Mouse (Mus musculus) forebrain, embryonic 14.5 days (tissue): ENCODE measurements at regions not wholly inside any gene's neighbourhood (a gene's known extent, or its start where the extent isn't known, plus 50 kb on each side); places are given as distances from the start of the nearest gene placed in this dataset.
A peak's percentile ranks its signal among the peaks of the same experiment; 100 is the strongest.

Experiments used
- ATAC-seq: fragments of 200-750 bp; cut with Nextera tagmentation; 2 replicates; pipeline ENCODE4 v1.8.0; 2017; ENCODE audit warnings: mild to moderate bottlenecking, moderate library complexity
- DNase-seq: peaks from one replicate; pipeline ENCODE4 v3.0.0-alpha.2; 2015; ENCODE audit warnings: low spot score
- H3K27ac ChIP-seq: fragments of 300-500 bp; sonication (generic); 2 replicates; pipeline ENCODE4 v1.5.1; 2014; ENCODE audit warnings: low read depth, mild to moderate bottlenecking, control low read depth, low read length, moderate library complexity
- H3K27me3 ChIP-seq: fragments of 300-500 bp; sonication (generic); replicated peaks from 2 replicates; pipeline ENCODE4 v1.6.1; 2014; ENCODE audit warnings: low read length, control low read depth, mixed read lengths; ENCODE audit not compliant: control insufficient read depth, insufficient read depth
- H3K36me3 ChIP-seq: fragments of 300-500 bp; sonication (generic); 2 replicates; pipeline ENCODE4 v1.6.1; 2014; ENCODE audit warnings: low read length, control low read depth; ENCODE audit not compliant: control insufficient read depth, insufficient read depth
- H3K4me1 ChIP-seq: fragments of 300-500 bp; sonication (generic); 2 replicates; pipeline ENCODE4 v1.6.1; 2014; ENCODE audit warnings: antibody characterized with exemption, low read length, control low read depth; ENCODE audit not compliant: control insufficient read depth, insufficient read depth
- H3K4me2 ChIP-seq: fragments of 300-500 bp; sonication (generic); 2 replicates; pipeline ENCODE4 v1.6.1; 2014; ENCODE audit warnings: mild to moderate bottlenecking, control low read depth, low read length
- H3K4me3 ChIP-seq: fragments of 300-500 bp; sonication (generic); 2 replicates; pipeline ENCODE4 v1.5.1; 2014; ENCODE audit warnings: low read depth, low read length, control low read depth
- H3K9ac ChIP-seq: fragments of 300-500 bp; sonication (generic); 2 replicates; pipeline ENCODE4 v1.6.1; 2014; ENCODE audit warnings: mild to moderate bottlenecking, low read length, control low read depth, moderate library complexity
- H3K9me3 ChIP-seq: fragments of 300-500 bp; sonication (generic); replicated peaks from 2 replicates; pipeline ENCODE4 v1.6.1; 2016; ENCODE audit warnings: low read length, control low read depth, mixed read lengths; ENCODE audit not compliant: control insufficient read depth
- WGBS: fragments of 180-500 bp; shearing (Covaris S2); extraction: QIAGEN DNeasy Blood & Tissue Kit; methylation state at CpG from one replicate; pipeline ENCODE4 v1.1.7; 2014; 5-methylcytosine and 5-hydroxymethylcytosine counted together

- WGBS, result 25% methylated on average over 9 of the region's 9 CpGs
- H3K27ac ChIP-seq, result no peak overlapping the region
- no peak overlapping the region for H3K4me2 ChIP-seq
- no peaks in the 10 kb centered on the region for H3K9me3 ChIP-seq
- H3K27me3 ChIP-seq, result no peaks in the 10 kb centered on the region
- no peak for ATAC-seq
- DNase-seq, result peak; percentile 65
- 0 out of 2 replicates have a peak, but pooled peaks cover 6% of the 10 kb centered on the region for H3K4me1 ChIP-seq
- H3K36me3 ChIP-seq, result no peaks in the 10 kb centered on the region
- no peak overlapping the region for H3K9ac ChIP-seq
- no peak overlapping the region for H3K4me3 ChIP-seq
Observed at GRCm38 (mm10) chr6:144867333-144867732, 85.6 kb upstream of the Sox5 start.

- Histone ChIP-seq H3K36me3 (no peaks in the 10 kb centered on the region), H3K4me2 (no peak overlapping the region), H3K27me3 (no peaks in the 10 kb centered on the region), H3K9ac (no peak overlapping the region), H3K9me3 (no peaks in the 10 kb centered on the region), H3K27ac (no peak overlapping the region), H3K4me3 (no peak overlapping the region), H3K4me1 (0 out of 2 replicates have a peak, but pooled peaks cover 6% of the 10 kb centered on the region)
- 28% methylated on average over 6 of the region's 6 CpGs for WGBS
- DNase-seq (peak; percentile 37), ATAC-seq (no peak)
Observed at GRCm38 (mm10) chr6:144864026-144864425, 82.2 kb upstream of the Sox5 start.

- 88% methylated on average over 3 of the region's 3 CpGs for WGBS
- 0 out of 2 replicates have a peak, but pooled peaks cover 6% of the 10 kb centered on the region for H3K4me1 ChIP-seq
- H3K27ac ChIP-seq, result no peak overlapping the region
- DNase-seq (no peak), ATAC-seq (no peak)
- H3K27me3 ChIP-seq, result no peaks in the 10 kb centered on the region
- H3K9ac ChIP-seq, result no peak overlapping the region
- no peak overlapping the region for H3K4me2 ChIP-seq
- no peaks in the 10 kb centered on the region for H3K36me3 ChIP-seq
- no peaks in the 10 kb centered on the region for H3K9me3 ChIP-seq
- H3K4me3 ChIP-seq, result no peak overlapping the region
Observed at GRCm38 (mm10) chr6:144863430-144863994, 81.7 kb upstream of the Sox5 start.

GRCm38 (mm10) chr6:144841510-144841909 lies 59.7 kb upstream of the Sox5 start:
- no peak for ATAC-seq
- H3K9ac ChIP-seq, result no peak overlapping the region
- H3K36me3 ChIP-seq, result no peaks in the 10 kb centered on the region
- H3K27me3 ChIP-seq, result no peaks in the 10 kb centered on the region
- no peak overlapping the region for H3K27ac ChIP-seq
- DNase-seq, result no peak
- H3K4me3 ChIP-seq, result no peak overlapping the region
- no peaks in the 10 kb centered on the region for H3K4me1 ChIP-seq
- H3K4me2 ChIP-seq, result no peak overlapping the region
- no peaks in the 10 kb centered on the region for H3K9me3 ChIP-seq
- WGBS, result 70% methylated on average over 3 of the region's 3 CpGs

GRCm38 (mm10) chr6:144839383-144839782 lies 57.6 kb upstream of the Sox5 start:
- H3K9me3 ChIP-seq, result no peaks in the 10 kb centered on the region
- H3K36me3 ChIP-seq, result no peaks in the 10 kb centered on the region
- no peak overlapping the region for H3K4me2 ChIP-seq
- no peaks in the 10 kb centered on the region for H3K4me1 ChIP-seq
- H3K9ac ChIP-seq, result no peak overlapping the region
- no peak overlapping the region for H3K27ac ChIP-seq
- no peak overlapping the region for H3K4me3 ChIP-seq
- DNase-seq (no peak), ATAC-seq (no peak)
- 96% methylated on average over 1 of the region's 1 CpGs for WGBS
- no peaks in the 10 kb centered on the region for H3K27me3 ChIP-seq

GRCm38 (mm10) chr6:144834323-144835183 lies 52.8 kb upstream of the Sox5 start:
- H3K4me2 ChIP-seq, result no peak overlapping the region
- no peaks in the 10 kb centered on the region for H3K36me3 ChIP-seq
- no peak overlapping the region for H3K9ac ChIP-seq
- no peaks in the 10 kb centered on the region for H3K4me1 ChIP-seq
- DNase-seq (no peak), ATAC-seq (no peak)
- H3K27me3 ChIP-seq, result no peaks in the 10 kb centered on the region
- no peaks in the 10 kb centered on the region for H3K9me3 ChIP-seq
- WGBS, result 27% methylated on average over 19 of the region's 19 CpGs
- H3K27ac ChIP-seq, result no peak overlapping the region
- no peak overlapping the region for H3K4me3 ChIP-seq
